Mouse (Mus musculus) lung, adult 10 weeks (tissue): ENCODE measurements around the gene Popdc2. TPM values are rescaled to one million over a fixed set of nuclear protein-coding genes. Genes with fewer than 3 reads are reported as not detected.

Experiments
- polyA plus RNA-seq: library from polyadenylated mRNA; stranded (reverse); fragments of 350-450 nt; fragmentation: Illumina TruSeq; extraction: RNeasy Lipid Tissue Mini Kit (QIAGEN cat#74804); gene quantifications from one replicate; pipeline ENCODE4 v1.2.3, GENCODE M21; 2014; ENCODE audit warnings: low read depth, low replicate concordance; ENCODE audit not compliant: insufficient read depth

Gene Popdc2
- polyA plus RNA-seq: 11.8 TPM

GRCm38 (mm10) chr16:38361933-38362332, at the start of gene Popdc2:
Popdc2 (plus strand) TSS chr16:38362209.

DNA sequence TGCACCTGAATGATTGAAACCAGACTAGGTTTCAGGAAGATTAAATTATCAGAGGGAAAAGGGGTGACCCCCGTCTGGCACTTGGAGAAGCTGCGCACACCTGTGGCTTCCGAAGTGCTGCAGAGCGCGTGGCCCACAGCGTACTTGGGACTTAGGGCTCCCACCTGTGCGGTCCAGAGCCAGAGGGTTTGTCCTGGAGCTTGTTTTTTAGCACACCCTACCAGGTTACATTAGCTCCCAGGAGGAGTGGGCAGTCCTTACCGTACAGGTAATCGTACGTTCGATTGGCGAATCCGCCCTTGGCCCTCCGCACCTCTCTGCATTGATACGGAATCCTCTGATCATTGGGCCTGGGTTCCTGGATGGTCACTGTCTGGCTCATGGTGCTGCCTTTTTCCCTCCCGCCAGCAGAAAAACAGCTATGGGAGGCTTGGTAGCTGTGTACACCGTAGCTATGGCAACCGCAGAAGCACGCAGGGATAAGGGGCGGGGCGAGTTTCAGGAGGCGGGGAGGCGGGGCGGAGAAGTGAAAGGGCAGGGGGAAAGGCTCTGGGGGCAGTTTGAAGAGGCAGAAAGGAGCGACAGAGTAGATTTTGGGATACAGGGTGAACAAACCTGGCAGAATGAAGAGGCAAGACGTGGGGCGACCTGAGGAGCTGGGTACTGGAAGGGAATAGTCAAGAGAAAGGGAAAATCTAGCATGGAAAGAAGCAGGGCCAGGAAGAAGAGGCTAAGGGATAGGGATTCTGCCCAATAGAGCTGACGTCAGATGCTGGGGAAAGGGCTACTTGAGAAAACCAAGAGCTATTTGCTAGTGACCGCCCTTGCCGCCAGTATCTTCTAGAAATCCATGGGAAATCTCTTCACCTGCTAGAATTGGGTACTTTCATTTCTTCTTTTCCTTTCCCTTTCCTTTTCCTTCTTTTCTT, 20.3 kb upstream of the Popdc2 start, which contains the start of gene Maats1:
Gene Maats1, minus strand, starts transcription at position 748 of the 929 bp plus-strand sequence.

DNA sequence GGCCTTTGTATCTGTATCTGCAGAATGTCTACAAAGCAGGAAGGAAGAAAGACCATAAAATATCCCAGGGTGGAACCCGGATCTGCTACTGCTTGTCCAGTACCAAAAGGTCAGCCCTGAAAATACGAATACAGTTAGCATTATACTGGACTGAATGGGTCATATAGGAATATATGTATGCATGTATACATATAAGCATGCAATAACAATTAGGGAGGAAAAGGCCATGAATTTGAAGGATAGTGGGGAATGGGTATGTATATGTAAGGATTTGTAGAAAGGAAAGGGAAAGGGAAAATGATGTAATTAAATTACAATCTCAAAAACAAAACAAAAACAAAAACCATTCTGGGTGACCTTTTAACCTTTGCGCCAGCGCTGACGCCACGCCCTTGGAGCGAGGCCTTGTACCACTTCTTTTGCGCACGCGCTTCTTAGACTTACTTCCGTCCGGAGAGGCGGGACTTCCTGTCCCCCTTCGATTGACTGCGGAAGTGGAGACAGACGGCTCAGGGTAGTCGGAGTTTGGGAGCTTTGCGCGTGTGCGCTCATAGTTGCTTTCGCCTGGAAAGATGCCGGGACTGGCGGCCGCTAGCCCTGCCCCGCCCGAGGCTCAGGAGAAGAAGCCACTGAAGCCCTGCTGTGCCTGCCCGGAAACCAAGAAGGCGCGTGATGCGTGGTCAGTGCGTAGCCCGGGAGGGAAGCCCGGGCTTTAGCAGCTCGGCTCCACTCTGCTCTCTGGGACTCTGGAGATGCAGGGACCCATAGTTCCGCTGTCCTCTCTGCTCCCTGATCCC, 15.3 kb upstream of the Popdc2 start, which contains the start of the genes Cox17 and Gm21987:
Gene Cox17, plus strand, starts transcription at position 463 of the 797 bp plus-strand sequence.
Gene Gm21987, plus strand, starts transcription at position 512 of the 797 bp plus-strand sequence.

Other genes with a start within 250 kb of the Popdc2 start
- 0.54 TPM for gene Nr1i2, start 67.4 kb upstream of the Popdc2 start, polyA plus RNA-seq
- 3.7 TPM for gene Maats1, start 20.1 kb upstream of the Popdc2 start, polyA plus RNA-seq
- gene Cox17, start 15.2 kb upstream of the Popdc2 start, polyA plus RNA-seq: 288 TPM
- gene Gm21987, start 15.2 kb upstream of the Popdc2 start, polyA plus RNA-seq: not detected
- 1.6 TPM for gene Pla1a, start 70.9 kb downstream of the Popdc2 start, polyA plus RNA-seq
- 25.5 TPM for gene Adprh, start 90.5 kb downstream of the Popdc2 start, polyA plus RNA-seq
- 1.5 TPM for gene Cd80, start 93.4 kb downstream of the Popdc2 start, polyA plus RNA-seq
- gene Timmdc1, start 160.5 kb downstream of the Popdc2 start, polyA plus RNA-seq: 11.8 TPM
- gene Poglut1, start 188.0 kb downstream of the Popdc2 start, polyA plus RNA-seq: 23.5 TPM
- 24.3 TPM for gene Tmem39a, start 196.5 kb downstream of the Popdc2 start, polyA plus RNA-seq